Mouse (Mus musculus): Measurements from ENCODE around the gene Sptlc2.
A peak's percentile ranks its signal among the peaks of the same experiment; 100 is the strongest.

Sptlc2 gene

DNA sequence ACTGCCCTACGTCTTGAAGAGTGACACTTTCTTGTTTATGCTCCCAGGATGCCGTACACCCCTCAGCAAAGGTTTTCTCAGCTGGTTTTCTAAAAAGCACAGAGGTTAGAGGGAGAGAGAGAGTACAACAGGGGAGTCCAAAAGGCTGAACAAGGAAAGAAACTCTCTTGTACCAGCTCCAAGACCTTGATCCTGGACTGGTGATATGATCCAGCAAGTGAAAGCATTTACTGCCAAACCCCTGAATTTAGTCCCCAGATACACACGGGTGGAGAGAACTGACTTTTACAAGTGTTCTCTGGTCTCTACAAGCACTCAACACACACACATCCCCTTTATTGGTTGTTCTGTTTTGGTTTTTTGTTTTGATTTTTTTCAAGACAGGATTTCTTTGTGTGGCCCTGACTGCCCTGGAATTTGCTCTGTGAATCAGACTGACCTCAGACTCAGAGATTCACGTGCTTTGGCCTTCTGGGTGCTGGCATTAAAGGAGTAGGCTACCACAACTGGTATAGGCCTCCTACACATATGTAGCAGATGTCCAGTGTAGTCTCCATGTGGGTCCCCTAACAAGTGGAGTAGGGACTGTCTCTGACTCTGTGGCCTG is 9.8 kb upstream of the Sptlc2 start:
- peak; percentile 77 to 93 for DNase-seq (ENCODE audit: inconsistent age in 2 of 2, low spot score in 1 of 2)

DNA sequence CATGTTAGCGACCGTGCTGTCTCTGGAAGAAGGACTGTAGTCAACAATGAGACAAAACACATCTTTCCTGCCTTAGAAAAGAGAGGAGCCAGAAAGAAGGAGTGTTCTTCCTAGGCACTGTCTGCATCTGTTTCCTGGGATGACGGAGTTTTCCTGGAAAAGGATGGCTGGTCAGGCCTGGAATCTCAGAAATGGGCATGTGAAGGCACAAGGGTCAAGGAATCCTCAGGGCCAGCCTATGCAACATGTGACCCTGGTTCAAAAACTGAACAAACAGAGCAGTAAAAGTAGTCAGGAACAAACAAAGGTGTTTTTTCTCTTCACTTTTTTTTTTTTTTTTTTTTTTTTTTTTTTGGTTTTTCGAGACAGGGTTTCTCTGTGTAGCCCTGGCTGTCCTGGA is 9.0 kb upstream of the Sptlc2 start:
- DNase-seq (ENCODE audit: inconsistent age in 2 of 2, low spot score in 1 of 2), result peak in 1 of 2 experiments; percentile 70

DNA sequence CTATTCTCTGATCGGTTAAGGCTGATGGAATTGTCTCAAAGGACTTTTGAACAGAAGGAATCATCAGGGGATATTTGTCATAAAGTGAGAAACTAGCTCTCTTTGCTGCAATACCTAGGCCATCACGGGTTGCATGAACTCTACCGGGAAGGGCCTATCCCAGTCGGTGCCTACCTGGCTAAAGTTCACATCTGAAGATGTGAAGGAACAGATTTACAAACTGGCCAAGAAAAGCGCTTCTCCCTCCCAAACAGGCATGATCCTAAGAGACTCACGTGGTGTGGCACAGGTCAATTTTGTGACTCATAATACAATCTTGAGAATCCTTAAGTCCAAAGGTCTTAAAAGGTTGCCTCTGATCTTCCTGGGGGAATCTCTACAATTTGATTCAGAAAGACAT is 6.2 kb upstream of the Sptlc2 start:
- no peak for DNase-seq (ENCODE audit: inconsistent age in 2 of 2, low spot score in 1 of 2)

DNA sequence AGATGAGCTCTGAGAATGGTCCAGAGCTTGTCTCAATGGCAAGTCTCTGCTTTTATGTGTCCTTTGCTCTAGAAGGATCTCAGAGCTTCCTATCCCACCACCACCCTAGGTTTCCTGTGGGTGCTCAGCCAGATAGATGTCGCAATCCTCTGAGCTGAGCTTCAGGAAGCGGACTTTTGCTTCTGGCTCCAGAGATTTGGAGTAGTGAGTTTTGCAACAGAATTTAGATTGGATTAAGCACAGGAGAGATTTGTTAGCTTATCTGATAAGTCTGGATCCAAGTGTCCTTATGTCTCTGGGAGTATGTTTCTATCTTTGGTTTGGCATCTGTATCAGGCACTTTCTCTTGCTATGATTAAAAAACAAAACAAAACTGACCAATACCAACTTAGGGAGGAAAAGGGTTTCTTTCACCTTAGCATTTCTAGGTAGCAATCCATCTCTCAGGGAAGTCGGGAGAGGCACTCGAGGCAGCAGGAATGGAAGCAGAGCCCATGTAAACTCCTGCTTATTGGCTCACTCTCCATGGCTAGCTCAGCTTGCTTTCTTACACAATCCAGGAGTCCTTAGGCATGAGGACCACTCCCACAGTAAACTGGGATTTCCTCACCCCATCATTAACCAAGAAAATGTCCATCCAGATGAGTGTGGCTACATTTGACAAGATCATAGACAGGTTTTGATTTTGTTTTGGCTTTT is 5.4 kb upstream of the Sptlc2 start:
- DNase-seq (ENCODE audit: inconsistent age in 2 of 2, low spot score in 1 of 2), result peak; percentile 46 to 79

DNA sequence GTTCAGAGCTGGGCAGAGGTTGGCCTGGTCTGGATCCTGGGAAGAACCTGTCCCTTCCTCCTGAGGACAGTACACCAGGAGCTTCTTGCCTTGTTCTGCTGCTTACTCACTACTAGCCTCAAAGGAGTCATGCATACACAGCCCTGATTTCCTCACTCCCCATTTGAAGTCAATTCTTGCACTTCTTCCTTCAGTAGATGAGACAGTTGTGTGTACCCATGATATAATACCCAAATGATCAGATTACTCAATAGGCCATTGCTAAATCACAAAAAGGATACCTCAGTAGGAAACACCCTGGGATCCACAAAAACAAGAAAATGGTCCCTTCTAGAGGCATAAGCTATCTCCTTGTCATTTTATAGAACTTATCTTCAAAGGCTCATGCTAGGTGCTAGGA is 3.2 kb upstream of the Sptlc2 start:
- peak in 1 of 2 experiments; percentile 77 for DNase-seq (ENCODE audit: inconsistent age in 2 of 2, low spot score in 1 of 2)

DNA sequence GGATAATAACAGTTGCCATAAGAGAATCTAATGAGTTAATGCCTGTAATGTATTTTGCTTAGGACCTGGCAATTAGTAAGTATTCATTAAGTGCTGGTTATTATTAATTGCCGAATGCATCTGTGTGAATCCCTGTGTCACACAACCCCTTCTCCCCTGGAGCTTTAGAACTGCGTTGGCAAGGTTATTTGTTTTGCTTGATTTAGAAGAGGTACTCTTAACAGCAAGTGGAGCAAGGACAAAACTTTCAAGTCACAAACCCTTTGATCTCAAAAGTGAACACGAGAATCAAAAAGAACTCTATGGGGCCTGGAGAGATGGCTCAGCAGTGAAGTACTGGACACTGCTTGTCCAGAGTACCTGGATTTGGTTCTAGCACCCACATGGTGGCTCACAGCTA is 1.1 kb upstream of the Sptlc2 start:
- DNase-seq (ENCODE audit: inconsistent age in 2 of 2, low spot score in 1 of 2), result peak in 1 of 2 experiments; percentile 87

DNA sequence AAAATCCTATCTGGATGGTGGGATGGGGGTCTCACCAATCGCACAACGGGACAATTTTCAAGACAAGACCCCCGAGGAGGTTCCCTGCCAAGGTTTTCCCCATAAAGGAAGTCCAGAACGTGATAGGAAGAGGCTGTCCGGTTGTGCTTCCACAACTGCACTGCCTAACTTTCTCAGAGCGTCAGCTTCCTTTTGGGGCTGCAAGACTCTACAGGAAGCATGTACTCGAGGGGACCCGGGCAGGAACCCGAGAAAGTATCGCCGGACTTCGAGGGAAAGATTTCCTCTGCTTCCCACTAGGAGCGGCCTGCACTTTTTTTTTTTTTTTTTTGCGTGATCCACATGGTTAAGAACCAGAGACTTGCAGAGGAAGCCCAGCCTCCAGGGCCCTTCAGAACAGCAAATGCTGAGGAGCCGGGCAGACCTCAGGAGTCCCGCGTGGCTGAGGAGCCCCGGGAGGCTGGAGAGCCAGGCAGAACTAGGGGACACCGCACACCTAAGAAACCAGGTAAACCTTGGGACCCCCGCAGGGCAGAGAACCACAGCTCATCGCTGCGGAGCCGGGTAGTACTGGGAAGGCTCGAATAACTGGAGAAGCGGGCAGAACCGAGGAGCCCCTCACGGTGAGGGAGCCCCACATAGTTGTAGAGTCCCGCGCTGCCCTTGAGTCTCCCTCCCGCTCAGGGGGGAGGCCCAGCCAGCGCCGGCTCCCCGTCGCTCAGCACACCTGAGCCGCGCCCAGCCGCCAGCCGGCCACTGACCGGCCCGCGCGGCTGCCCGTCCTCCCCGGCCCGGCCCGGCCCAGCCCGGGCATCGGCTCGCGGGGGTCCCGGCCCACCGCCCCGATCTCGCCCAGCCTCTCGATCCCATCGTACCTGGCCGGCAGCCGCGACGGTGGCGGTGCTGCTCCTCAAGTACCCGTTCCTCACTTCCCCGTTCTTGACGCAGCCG is 709 bp downstream of the Sptlc2 start:
- peak; percentile 66 to 86 for DNase-seq (ENCODE audit: inconsistent age in 2 of 2, low spot score in 1 of 2)

DNA sequence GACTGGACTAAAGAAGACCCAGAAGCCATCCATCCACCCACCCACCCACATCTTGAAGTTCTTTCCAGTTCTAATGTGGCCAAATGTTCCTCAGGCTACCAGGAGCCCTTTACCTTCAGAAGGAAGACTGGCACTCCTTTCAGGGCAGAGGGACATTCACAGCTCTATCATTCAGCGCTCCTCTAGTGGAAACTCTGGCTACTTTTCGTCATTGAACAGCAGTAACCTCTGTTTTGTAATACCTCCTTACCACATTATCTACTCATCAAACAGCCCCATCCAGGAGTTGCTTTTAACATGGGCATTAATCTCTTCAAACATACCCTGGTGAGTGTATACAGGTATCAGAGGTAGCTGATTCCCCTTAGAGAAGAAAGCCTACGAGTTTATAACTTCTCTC is 3.1 kb downstream of the Sptlc2 start:
- peak in 1 of 2 experiments; percentile 74 for DNase-seq (ENCODE audit: inconsistent age in 2 of 2, low spot score in 1 of 2)

DNA sequence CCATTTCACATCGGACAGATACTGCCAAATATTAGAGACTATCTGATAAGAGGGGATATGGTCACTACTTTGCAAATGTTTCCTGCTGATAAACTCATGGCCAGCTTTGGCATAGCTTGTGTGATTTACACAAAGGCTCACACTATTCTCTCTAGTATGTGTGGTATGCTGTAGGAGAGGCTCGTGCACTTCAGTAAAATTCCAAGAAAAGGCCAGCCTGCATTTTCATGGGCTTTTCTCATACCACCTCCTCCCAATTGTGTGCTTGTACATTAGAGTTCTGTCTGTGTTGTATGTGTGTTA is 6.8 kb downstream of the Sptlc2 start:
- no peak for DNase-seq (ENCODE audit: inconsistent age in 2 of 2, low spot score in 1 of 2)

DNA sequence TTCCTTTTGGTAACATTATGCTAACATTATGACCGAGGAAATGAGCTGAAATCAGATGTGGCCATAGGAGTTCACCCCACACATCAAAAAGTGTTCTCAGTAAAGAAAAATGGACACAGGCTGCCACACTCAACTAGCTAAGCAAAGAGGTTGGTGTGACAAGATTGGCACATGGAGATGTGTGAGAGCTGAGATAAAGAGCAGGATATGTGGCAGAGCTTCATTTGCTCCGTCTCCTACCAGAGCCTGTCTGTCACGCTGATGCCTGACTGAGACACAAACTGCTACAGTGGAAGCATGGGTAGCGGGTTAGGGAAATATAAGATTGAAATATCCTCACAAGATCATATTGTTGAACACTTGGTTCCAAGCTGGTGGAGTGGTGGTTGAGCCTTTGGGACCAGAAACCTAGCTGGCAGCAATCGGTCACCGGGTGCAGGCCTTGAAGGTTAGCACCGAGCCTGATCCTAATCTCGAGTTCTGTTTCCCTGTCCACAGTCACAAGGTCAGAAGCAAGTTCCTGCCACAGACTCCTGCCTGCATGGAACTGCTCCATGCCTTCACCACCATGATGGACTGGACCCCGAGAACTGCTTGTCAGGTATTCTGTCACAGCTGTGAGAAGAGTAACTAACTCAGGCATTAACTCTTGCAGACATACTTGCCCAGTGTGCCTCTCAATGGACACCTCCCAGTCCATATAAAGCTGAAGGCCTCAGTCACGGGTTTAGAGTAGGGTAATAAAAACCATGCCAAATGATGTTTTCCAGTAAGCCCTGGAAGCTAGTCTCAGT is 7.4 kb downstream of the Sptlc2 start:
- DNase-seq (ENCODE audit: inconsistent age in 2 of 2, low spot score in 1 of 2), result peak; percentile 60 to 85

DNA sequence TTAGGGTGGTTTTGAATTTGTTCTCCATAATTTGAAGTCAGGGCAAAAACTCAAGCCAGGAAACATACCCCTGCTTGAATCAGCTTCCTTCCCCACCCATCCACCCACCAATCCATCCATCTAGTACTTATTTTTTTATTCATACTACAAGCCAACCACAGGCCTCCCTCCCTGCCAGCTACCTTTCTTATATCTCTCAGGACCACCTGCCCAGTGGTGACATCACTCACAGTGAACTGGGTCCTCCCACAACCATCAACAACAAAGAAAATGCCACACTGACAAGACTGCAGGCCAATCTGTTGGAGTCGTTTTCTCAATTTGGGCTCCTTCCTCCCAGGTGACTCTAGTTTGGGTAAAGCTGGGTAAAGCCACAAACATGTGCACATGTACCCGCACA is 8.7 kb downstream of the Sptlc2 start:
- DNase-seq (ENCODE audit: inconsistent age in 2 of 2, low spot score in 1 of 2), result no peak

DNA sequence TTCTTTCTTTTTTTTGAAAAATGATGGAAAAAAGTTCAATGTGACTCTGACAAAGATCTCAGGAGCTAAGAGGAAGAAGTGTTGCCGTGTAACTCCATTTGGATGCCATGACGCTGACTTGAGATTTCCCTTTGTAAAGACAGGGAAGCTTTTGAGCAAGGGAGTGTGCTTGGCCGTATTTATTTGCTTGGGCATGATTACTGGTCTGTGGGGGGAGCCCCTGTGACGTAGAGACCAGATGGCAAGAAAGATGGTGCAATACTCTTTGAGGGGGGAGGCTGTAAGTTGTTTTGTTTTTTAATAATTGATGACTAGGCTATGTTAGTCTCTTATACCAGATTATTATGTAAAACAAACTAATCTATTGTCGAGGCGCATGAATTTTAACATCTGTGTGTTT is 14.0 kb downstream of the Sptlc2 start:
- no peak for DNase-seq (ENCODE audit: inconsistent age in 2 of 2, low spot score in 1 of 2)

DNA sequence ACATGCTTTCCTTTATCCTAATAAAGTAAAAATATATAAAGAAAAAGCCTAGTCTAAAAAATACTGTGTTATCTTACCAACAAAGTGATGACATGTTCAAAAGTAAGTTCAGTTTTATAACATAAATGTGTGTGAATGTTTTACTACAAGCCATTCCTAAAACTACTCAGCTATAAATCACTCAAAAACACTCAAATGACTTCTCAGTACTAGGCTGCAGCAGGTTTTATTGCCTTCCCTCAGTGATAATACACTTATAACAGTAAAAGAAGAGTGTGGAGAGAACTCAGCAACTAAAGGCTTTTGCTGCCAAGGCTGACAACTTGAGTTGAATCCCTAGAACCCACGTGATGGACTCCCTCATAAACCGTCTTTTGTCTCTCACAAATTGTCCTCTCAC is 18.8 kb downstream of the Sptlc2 start:
- DNase-seq (ENCODE audit: inconsistent age in 2 of 2, low spot score in 1 of 2), result no peak

DNA sequence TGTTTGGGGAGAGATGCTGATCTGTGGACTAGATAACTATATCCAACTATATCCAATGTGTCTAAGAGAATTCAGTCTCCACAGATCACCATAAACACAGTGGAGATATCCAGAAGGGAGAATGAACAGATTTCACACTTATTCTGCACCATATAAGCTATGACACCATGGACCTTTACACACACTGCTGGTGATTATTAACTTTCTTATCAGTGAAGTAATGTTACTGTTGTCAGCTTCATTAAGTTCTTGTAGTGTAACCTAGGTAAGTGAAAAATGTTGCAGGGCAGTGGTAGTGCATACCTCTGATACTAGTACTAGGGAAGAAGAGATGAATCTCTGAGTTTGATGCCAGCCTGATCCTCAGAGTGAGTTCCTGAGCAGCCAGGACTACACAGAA is 20.1 kb downstream of the Sptlc2 start:
- DNase-seq (ENCODE audit: inconsistent age in 2 of 2, low spot score in 1 of 2), result no peak

DNA sequence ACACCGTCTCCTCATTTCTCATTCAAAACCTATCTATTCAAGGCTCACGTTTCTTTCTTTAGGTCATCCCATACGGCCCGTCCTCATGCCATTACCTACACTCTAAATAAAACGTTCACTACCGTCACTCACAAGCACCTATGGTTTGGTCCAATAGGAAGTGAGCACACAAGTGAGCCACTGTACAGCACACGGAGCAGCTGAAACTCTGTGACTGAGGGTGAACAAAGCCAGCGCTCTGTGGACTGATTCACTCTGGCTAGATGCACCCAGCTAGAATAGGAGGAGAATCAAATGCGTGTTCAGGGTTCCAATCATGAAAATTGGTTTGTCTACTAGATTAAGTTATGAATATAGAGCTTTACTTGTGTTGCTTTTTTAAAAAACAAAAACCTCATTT is 22.5 kb downstream of the Sptlc2 start:
- DNase-seq (ENCODE audit: inconsistent age in 2 of 2, low spot score in 1 of 2), result no peak

DNA sequence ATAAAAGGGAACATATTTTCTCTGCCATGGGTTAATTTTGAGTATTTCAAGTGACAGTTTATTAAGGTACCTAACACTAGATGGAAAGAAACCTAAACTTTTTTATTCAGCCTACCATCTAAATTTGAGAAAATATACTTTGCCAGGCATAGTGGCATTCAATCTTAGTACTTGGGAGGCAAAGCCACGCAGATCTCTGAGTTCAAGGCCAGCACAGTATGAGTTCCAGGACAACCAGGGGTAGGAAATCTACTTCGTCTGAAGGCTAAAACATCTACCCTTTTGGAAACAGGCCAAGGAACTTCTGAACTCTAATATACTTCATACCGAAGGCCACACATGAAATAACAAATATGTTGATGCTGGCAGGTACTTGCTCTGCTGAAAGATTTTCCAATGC is 26.0 kb downstream of the Sptlc2 start:
- DNase-seq (ENCODE audit: inconsistent age in 2 of 2, low spot score in 1 of 2), result peak; percentile 57 to 82

DNA sequence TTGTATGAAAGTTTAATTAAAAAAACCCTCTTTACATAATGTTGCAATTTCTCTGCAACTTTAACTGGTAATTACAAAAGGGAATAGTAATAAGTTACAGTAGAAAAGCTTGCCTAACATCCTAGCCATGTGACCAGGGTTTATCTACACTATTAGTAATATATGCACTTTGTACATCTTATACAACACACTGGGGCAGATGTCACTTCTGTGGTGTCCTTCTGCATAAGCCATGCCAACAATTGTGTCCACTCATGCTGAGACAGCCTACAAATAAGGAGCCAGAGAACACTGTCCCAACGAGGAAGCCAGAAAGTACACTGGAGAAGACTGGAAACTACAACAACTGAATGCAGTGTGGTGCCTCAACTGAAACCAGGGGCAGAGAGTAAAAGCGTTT is 40.1 kb downstream of the Sptlc2 start:
- no peak for DNase-seq (ENCODE audit: inconsistent age in 2 of 2, low spot score in 1 of 2)

DNA sequence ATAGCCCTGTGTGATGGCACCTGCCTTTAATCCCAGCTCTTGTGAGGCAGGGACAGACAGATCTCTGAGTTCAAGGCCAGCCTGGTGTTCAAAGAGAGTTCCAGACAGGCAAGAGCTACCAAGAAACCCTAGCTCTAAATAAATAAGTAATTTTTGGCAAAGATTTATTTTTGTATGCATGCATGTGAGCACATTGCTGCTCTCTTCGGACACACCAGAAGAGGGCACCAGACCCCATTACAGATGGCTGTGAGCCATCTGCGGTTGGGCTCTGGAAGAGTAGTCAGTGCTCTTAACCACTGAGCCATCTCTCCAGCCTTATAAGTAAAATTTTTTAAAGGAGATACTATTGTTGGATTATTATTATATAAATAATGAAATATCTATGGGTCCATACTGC is 40.6 kb downstream of the Sptlc2 start:
- peak in 1 of 2 experiments; percentile 63 for DNase-seq (ENCODE audit: inconsistent age in 2 of 2, low spot score in 1 of 2)

DNA sequence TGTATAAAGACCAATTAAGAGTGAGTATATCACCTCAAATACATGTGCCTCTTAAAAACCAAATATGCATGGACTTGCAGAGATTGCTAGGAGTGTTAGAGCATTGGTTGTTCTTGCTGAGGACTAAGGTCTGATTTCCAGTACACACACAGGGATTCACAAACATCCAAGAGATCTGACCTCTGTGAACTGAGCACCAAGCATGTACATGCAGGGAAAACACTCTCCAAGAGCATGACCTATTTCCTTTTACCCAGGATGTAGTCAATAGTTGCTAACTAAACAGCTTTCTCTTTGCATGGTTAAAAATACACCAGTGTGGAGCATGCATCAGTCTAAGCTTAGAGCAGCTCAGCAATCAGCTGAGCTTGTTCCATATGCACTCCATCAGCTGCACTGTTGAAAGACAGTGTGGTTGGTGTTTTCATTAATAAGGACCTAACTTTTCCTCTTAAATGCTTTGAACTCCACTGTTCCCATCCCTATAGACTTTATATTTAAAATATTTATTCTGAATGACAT is 45.0 kb downstream of the Sptlc2 start:
- no peak for DNase-seq (ENCODE audit: inconsistent age in 2 of 2, low spot score in 1 of 2)

DNA sequence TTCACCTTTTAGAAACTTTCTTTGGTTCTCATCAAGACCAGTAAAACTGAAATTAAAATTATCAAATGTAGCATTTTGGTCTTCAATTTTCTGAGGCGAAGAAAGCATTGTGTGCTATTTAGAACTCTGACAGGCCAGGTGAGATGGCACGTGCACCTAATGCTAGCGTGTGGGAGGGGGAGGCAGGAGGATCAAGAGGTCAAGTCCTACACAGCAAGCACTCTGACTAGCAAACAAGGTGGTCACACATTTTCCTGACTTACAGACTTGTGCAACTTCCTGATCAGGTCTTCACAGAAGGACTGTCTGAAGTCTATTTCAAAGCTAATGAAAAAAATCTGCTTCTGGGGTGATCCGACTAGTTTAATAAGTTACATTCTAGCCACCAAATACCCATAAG is 50.1 kb downstream of the Sptlc2 start:
- no peak for DNase-seq (ENCODE audit: inconsistent age in 2 of 2, low spot score in 1 of 2)

DNA sequence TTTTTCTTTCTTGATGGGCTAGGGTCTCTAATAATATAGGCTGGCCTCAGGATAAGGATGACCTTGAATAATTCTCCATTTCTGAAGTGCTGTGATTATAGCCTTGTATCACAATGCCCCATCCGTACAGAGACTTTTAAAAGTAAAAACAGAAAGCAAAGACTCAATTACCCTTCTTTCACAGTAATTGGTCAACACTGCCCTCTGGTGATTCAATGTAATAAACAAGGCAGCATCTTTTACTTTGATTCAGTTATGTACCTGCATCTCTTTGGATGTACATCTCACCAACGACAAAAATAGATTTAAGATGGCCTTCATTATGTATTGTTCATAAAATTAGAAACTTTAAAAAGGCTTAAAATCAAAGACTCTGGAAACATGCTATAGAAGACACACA is 53.3 kb downstream of the Sptlc2 start:
- DNase-seq (ENCODE audit: inconsistent age in 2 of 2, low spot score in 1 of 2), result peak in 1 of 2 experiments; percentile 69

Measured in adrenal gland, adult (tissue).